Comparison of ENCODE assay signal across 9 mouse cellular contexts in the genomic region with DNA sequence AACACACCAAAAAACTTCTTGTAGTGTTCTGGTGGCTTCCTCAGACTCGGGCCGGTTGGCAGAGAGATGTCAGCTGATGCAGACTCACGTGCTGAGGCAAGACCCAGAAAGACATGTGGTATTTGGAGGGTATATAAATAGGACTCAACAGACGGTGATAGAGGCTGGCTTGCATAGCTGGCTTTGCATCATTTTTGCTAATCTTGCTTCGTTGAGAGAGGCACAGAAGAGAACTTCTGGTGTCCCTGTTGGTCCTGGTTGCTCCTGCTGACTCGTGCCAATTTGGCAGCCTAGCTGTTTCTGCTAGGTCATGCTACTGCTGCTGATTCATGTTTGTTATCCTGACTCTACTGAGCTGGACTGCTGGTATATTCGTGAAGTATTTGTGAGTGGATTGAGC. TPM values are rescaled to one million over a fixed set of nuclear protein-coding genes. Genes with fewer than 3 reads are reported as not detected.
DNase-seq lines count a peak whose midpoint lies in the region; ATAC-seq lines count a peak whose summit lies in the region.
"Had no signal": no experiment of that assay in that cellular context is flagged by ENCODE, and none has a peak within 500 bp of the region (broad histone marks: within the 10 kb centered on the region; RNA-seq: fewer than 3 reads in every experiment).

No protein-coding gene starts in this region.

- 61% methylated on average over 7 of the region's 7 CpGs for WGBS in liver, embryonic 12.5 days (ENCODE audit: insufficient replicate concordance)

- H3K36me3 ChIP-seq in erythroblast, embryonic 14.5 days (ENCODE audit: control insufficient read depth), result peaks cover 19% of the 10 kb centered on the region
- H3K36me3 ChIP-seq in liver, embryonic 12.5 days, result peaks cover 65% of the 10 kb centered on the region

- H3K9ac ChIP-seq in liver, embryonic 12.5 days, result no peak overlapping the region

- ATAC-seq in frontal cortex, adult (ENCODE audit: low TSS enrichment), result peak; percentile 59
- ATAC-seq in liver, embryonic 12.5 days, result peak; percentile 83

- H3K27me3 ChIP-seq in erythroblast, embryonic 14.5 days (ENCODE audit: control insufficient read depth), result no peaks in the 10 kb centered on the region
- H3K27me3 ChIP-seq in liver, embryonic 12.5 days (replicated peaks), result no peaks in the 10 kb centered on the region

- peaks cover 44% of the 10 kb centered on the region for H3K4me1 ChIP-seq in erythroblast, embryonic 14.5 days (ENCODE audit: control insufficient read depth)
- peaks cover 26% of the 10 kb centered on the region for H3K4me1 ChIP-seq in liver, embryonic 12.5 days
- H3K4me1 ChIP-seq: hindbrain, embryonic 10.5 days had no signal

- H3K4me3 ChIP-seq in erythroblast, embryonic 14.5 days (replicated peaks), result peak overlapping the region; percentile 21
- no peak overlapping the region for H3K4me3 ChIP-seq in liver, embryonic 12.5 days
- H3K4me3 ChIP-seq: hindbrain, embryonic 10.5 days had no signal

- no peak for DNase-seq in frontal cortex, postnatal 25 days (ENCODE audit: low spot score in 2 of 2)
- DNase-seq in adrenal gland, adult 8-10 months, result peak; percentile 45
- DNase-seq in B cell, adult 2 months, result no peak
- no peak for DNase-seq in spleen, adult 18-20 months
- DNase-seq in kidney, postnatal 4 days, result no peak

- no peaks in the 10 kb centered on the region for H3K9me3 ChIP-seq in erythroblast, embryonic 14.5 days (ENCODE audit: control insufficient read depth, low read length)
- no peaks in the 10 kb centered on the region for H3K9me3 ChIP-seq in liver, embryonic 12.5 days (replicated peaks)
- H3K9me3 ChIP-seq: hindbrain, embryonic 10.5 days had no signal

- H3K27ac ChIP-seq in liver, embryonic 12.5 days, result peak overlapping the region; percentile 78
- H3K27ac ChIP-seq: hindbrain, embryonic 10.5 days had no signal

- H3K4me2 ChIP-seq in liver, embryonic 12.5 days, result 0 out of 2 replicates have a peak overlapping the region, but pooled peaks have one; percentile 33

RNA-seq across cellular contexts. Expression of gene Klhl22, which starts 9.4 kb away (rescaled TPM):
- total RNA-seq in adrenal gland, adult 8-10 months (2022), result 10 to 100 TPM; 40.5 to 65.6 (median 50.8) TPM
- 0.22 and 1.5 TPM in 2 replicates for polyA plus RNA-seq in erythroblast, embryonic 14.5 days (2012)
- polyA plus RNA-seq in liver, embryonic 12.5 days (2016; fragmentation: Nextera tagmentation; extraction: Ambion mirVana), result 23.5 and 24.0 TPM in 2 replicates

RNA-seq across cellular contexts. Expression of gene Scarf2, which starts 28.2 kb away (rescaled TPM):
- 10 to 100 TPM; 11.8 to 14.9 (median 13.1) TPM for total RNA-seq in adrenal gland, adult 8-10 months (2022)
- 0.03 TPM in 1 of 2 replicates, not detected in the other for polyA plus RNA-seq in erythroblast, embryonic 14.5 days (2012)
- polyA plus RNA-seq in liver, embryonic 12.5 days (2016; fragmentation: Nextera tagmentation; extraction: Ambion mirVana), result 4.9 and 5.2 TPM in 2 replicates

RNA-seq across cellular contexts. Expression of gene Med15, which starts 36.1 kb away (rescaled TPM):
- total RNA-seq in adrenal gland, adult 8-10 months (2022), result 10 to 100 TPM; 54.1 to 95.8 (median 62.0) TPM
- polyA plus RNA-seq in erythroblast, embryonic 14.5 days (2012), result 7.7 and 8.2 TPM in 2 replicates
- polyA plus RNA-seq in liver, embryonic 12.5 days (2016; fragmentation: Nextera tagmentation; extraction: Ambion mirVana), result 24.2 and 25.2 TPM in 2 replicates
